Mouse (Mus musculus) thymus, adult 18-20 months (tissue): Measurements from ENCODE around the gene Prpf8.

Source experiments
- DNase-seq, 2 experiments: peaks; one replicate each; pipeline ENCODE4 v3.0.0; 2022; ENCODE audit warnings: mixed read lengths in 2 of 2

The Prpf8 gene

GRCm38 (mm10) chr11:75508904-75509303, 22.3 kb downstream of the Prpf8 start:
- DNase-seq: no peak

GRCm38 (mm10) chr11:75509741-75510626, 23.4 kb downstream of the Prpf8 start, which contains the start of gene Rilp:
Gene Rilp (plus strand): TSS chr11:75510094.
- DNase-seq: peak; percentile 33 to 63

- DNase-seq: peak; percentile 76 to 81
These were observed 24.0 kb downstream of the Prpf8 start for GRCm38 (mm10) chr11:75510627-75510993.

GRCm38 (mm10) chr11:75511213-75511612, 24.6 kb downstream of the Prpf8 start:
- no peak for DNase-seq

- DNase-seq: no peak
These were observed 25.8 kb downstream of the Prpf8 start for GRCm38 (mm10) chr11:75512301-75513018.

- no peak for DNase-seq
These were observed 26.7 kb downstream of the Prpf8 start, which contains the start of gene Scarf1 for GRCm38 (mm10) chr11:75513336-75513735. Gene Scarf1 (plus strand): TSS chr11:75513540.

- DNase-seq: no peak
These were observed 28.6 kb downstream of the Prpf8 start for GRCm38 (mm10) chr11:75515186-75515585.

GRCm38 (mm10) chr11:75519834-75520633, 33.4 kb downstream of the Prpf8 start:
- no peak for DNase-seq

- no peak for DNase-seq
These were observed 35.0 kb downstream of the Prpf8 start for GRCm38 (mm10) chr11:75521609-75522008.

GRCm38 (mm10) chr11:75522793-75523192, 36.2 kb downstream of the Prpf8 start:
- no peak for DNase-seq

GRCm38 (mm10) chr11:75525531-75526125, 39.0 kb downstream of the Prpf8 start:
- DNase-seq: no peak

GRCm38 (mm10) chr11:75526943-75527342, 40.3 kb downstream of the Prpf8 start:
- DNase-seq: no peak

GRCm38 (mm10) chr11:75529771-75530170, 43.2 kb downstream of the Prpf8 start:
- DNase-seq: no peak

GRCm38 (mm10) chr11:75530325-75530724, 43.7 kb downstream of the Prpf8 start:
- DNase-seq: peak; percentile 92 to 93

GRCm38 (mm10) chr11:75530845-75531373, 44.3 kb downstream of the Prpf8 start:
- DNase-seq: peak in 1 of 2 experiments; percentile 54

GRCm38 (mm10) chr11:75531469-75532242, 45.0 kb downstream of the Prpf8 start, which contains the start of gene Slc43a2:
Gene Slc43a2 (plus strand): TSS chr11:75531694.
- DNase-seq: peak; percentile 94 to 96

- DNase-seq: peak; percentile 52 to 74
These were observed 46.0 kb downstream of the Prpf8 start for GRCm38 (mm10) chr11:75532340-75533277.

GRCm38 (mm10) chr11:75533314-75534015, 46.8 kb downstream of the Prpf8 start:
- DNase-seq: no peak

- no peak for DNase-seq
These were observed 47.8 kb downstream of the Prpf8 start for GRCm38 (mm10) chr11:75534286-75535033.
